In the genomic region with DNA sequence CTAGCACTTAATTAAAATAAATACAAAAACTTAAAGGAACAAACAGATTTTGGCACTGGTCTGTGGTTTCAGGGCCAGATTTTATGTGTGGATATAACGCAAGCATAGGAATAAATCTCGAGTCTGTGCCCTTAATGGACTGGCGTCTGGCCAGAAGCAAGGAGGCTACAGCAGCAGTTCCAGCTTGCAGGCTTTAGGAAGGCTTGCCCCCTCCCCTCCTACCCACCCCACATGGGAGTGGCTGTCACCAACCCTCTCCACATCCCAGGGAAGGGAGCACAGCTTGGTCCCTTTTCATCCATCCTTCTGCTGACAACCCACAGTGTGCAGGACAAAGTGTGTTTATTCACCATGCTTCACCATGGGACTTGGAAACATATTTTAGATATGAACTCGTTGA, we compare ENCODE assay signal across 12 mouse cellular contexts.
DNase-seq lines count a peak whose midpoint lies in the region; ATAC-seq lines count a peak whose summit lies in the region.
"Had no signal": no experiment of that assay in that cellular context is flagged by ENCODE, and none has a peak within 500 bp of the region (broad histone marks: within the 10 kb centered on the region; RNA-seq: fewer than 3 reads in every experiment).

No protein-coding gene starts in this region.

- H3K4me1 ChIP-seq in stomach, embryonic 15.5 days = no peaks in the 10 kb centered on the region

- no peak for ATAC-seq in stomach, embryonic 15.5 days (ENCODE audit: insufficient read depth, low FRiP score, low read depth)
- ATAC-seq: liver, postnatal 0 days had no signal

- WGBS in stomach, embryonic 15.5 days = 37% methylated on average over 4 of the region's 4 CpGs

- H3K36me3 ChIP-seq in stomach, embryonic 15.5 days = no peaks in the 10 kb centered on the region
- H3K36me3 ChIP-seq: G1E; heart, embryonic 13.5 days; neural tube, embryonic 12.5 days had no signal

- H3K4me3 ChIP-seq in stomach, embryonic 15.5 days (replicated peaks) = no peak overlapping the region
- H3K4me3 ChIP-seq: heart, embryonic 13.5 days; neural tube, embryonic 12.5 days had no signal

- H3K4me2 ChIP-seq in stomach, embryonic 15.5 days = no peak overlapping the region
- H3K4me2 ChIP-seq: heart, embryonic 13.5 days; neural tube, embryonic 12.5 days had no signal

- no peak overlapping the region for H3K9ac ChIP-seq in stomach, embryonic 15.5 days
- H3K9ac ChIP-seq: heart, embryonic 13.5 days; liver, postnatal 0 days; neural tube, embryonic 12.5 days had no signal

- peak; percentile 18 for DNase-seq in adrenal gland, postnatal 10 days
- no peak for DNase-seq in adrenal gland, adult 8-10 months
- peak; percentile 6 to 10 for DNase-seq in layer of hippocampus, postnatal 36 days
- DNase-seq in layer of hippocampus, adult 9-11 months = no peak
- peak; percentile 39 for DNase-seq in right cerebral cortex, postnatal 4 days
- DNase-seq in right cerebral cortex, postnatal 25 days = no peak
- DNase-seq in layer of hippocampus, adult 9-10 months (ENCODE audit: low spot score) = no peak
- DNase-seq: liver, postnatal 0 days had no signal

- no peaks in the 10 kb centered on the region for H3K27me3 ChIP-seq in stomach, embryonic 15.5 days (replicated peaks)
- H3K27me3 ChIP-seq: heart, embryonic 13.5 days had no signal

- H3K27ac ChIP-seq in stomach, embryonic 15.5 days = peak overlapping the region; percentile 44; the same call in 1 of the 2 replicates
- H3K27ac ChIP-seq: heart, embryonic 13.5 days; neural tube, embryonic 12.5 days had no signal

- no peaks in the 10 kb centered on the region for H3K9me3 ChIP-seq in stomach, embryonic 15.5 days
- H3K9me3 ChIP-seq: heart, embryonic 13.5 days; neural tube, embryonic 12.5 days had no signal

Comparison
In these comparisons a context has a peak if more than half of its experiments do, and no peak if none do; other contexts are left out.
1. DNase-seq: peak in adrenal gland, postnatal 10 days (single experiment), layer of hippocampus, postnatal 36 days (2 of 2) and right cerebral cortex, postnatal 4 days (single experiment); none in adrenal gland, adult 8-10 months (single experiment), layer of hippocampus, adult 9-11 months (single experiment), right cerebral cortex, postnatal 25 days (single experiment) and layer of hippocampus, adult 9-10 months (single experiment).